Mouse (Mus musculus): ENCODE results near the gene Dixdc1. TPM values are rescaled to one million over a fixed set of nuclear protein-coding genes. Genes with fewer than 3 reads are reported as not detected.

The Dixdc1 gene
- 18.6 and 23.6 TPM in 2 replicates for polyA plus RNA-seq (2015; fragmentation: Nextera tagmentation; extraction: Ambion mirVana)

GRCm38 (mm10) chr9:50738914-50739870 is at the start of gene Dixdc1:
Dixdc1 (minus strand) TSS chr9:50739517.
- Histone ChIP-seq H3K27ac (no peak within 1 kb of the TSS), H3K9ac (0 out of 2 replicates have a peak within 1 kb of the TSS, but pooled peaks have one; percentile 46), H3K9me3 (no peaks in the 10 kb centered on the region), H3K4me1 (peaks cover 7% of the 10 kb centered on the region), H3K4me2 (replicated peaks) (peak within 1 kb of the TSS; percentile 68), H3K4me3 (peak within 1 kb of the TSS; percentile 45), H3K36me3 (no peaks in the 10 kb centered on the region), H3K27me3 (no peaks in the 10 kb centered on the region)
- WGBS: 14% methylated on average over 36 of the region's 36 CpGs
- peak; percentile 96 for ATAC-seq (ENCODE audit: low FRiP score, low read depth)

GRCm38 (mm10) chr9:50782155-50782554 is 42.8 kb upstream of the Dixdc1 start:
- no peak for ATAC-seq (ENCODE audit: low FRiP score, low read depth)
- Histone ChIP-seq H3K36me3 (peaks cover 85% of the 10 kb centered on the region), H3K4me2 (replicated peaks) (no peak overlapping the region), H3K4me3 (no peak overlapping the region), H3K9ac (no peak overlapping the region), H3K4me1 (no peaks in the 10 kb centered on the region), H3K27ac (no peak overlapping the region), H3K9me3 (no peaks in the 10 kb centered on the region), H3K27me3 (no peaks in the 10 kb centered on the region)
- WGBS: 75% methylated on average over 2 of the region's 2 CpGs

- H3K27ac ChIP-seq: no peak overlapping the region; the same call in 1 of the 2 replicates
- peak overlapping the region; percentile 87 for H3K9ac ChIP-seq
- 55% methylated on average over 11 of the region's 11 CpGs for WGBS
- H3K27me3 ChIP-seq: no peaks in the 10 kb centered on the region
- peak overlapping the region; percentile 83 for H3K4me2 ChIP-seq (replicated peaks)
- no peak for ATAC-seq (ENCODE audit: low FRiP score, low read depth)
- peak overlapping the region; percentile 74 for H3K4me3 ChIP-seq
- peaks cover 44% of the 10 kb centered on the region for H3K36me3 ChIP-seq
- H3K9me3 ChIP-seq: no peaks in the 10 kb centered on the region
- H3K4me1 ChIP-seq: peaks cover 17% of the 10 kb centered on the region
Measured at GRCm38 (mm10) chr9:50776162-50776760, 36.9 kb upstream of the Dixdc1 start.

GRCm38 (mm10) chr9:50775662-50776126 is 36.4 kb upstream of the Dixdc1 start:
- Histone ChIP-seq H3K4me3 (peak overlapping the region; percentile 74), H3K4me1 (peaks cover 17% of the 10 kb centered on the region), H3K36me3 (peaks cover 41% of the 10 kb centered on the region), H3K27me3 (no peaks in the 10 kb centered on the region), H3K9ac (peak overlapping the region; percentile 87), H3K27ac (peak overlapping the region; percentile 94), H3K9me3 (no peaks in the 10 kb centered on the region), H3K4me2 (replicated peaks) (peak overlapping the region; percentile 83)
- 0% methylated on average over 28 of the region's 30 CpGs for WGBS
- ATAC-seq (ENCODE audit: low FRiP score, low read depth): peak; percentile 61

GRCm38 (mm10) chr9:50774991-50775612 is 35.8 kb upstream of the Dixdc1 start, which contains the start of the genes Alg9 and 1110032A03Rik:
Alg9 (plus strand) TSS chr9:50775019.
1110032A03Rik (minus strand) TSS chr9:50775520.
- no peaks in the 10 kb centered on the region for H3K27me3 ChIP-seq
- peaks cover 17% of the 10 kb centered on the region for H3K4me1 ChIP-seq
- WGBS: under 1% methylated on average over 46 of the region's 51 CpGs
- peaks cover 37% of the 10 kb centered on the region for H3K36me3 ChIP-seq
- peak within 1 kb of the TSS; percentile 87 for H3K9ac ChIP-seq
- no peaks in the 10 kb centered on the region for H3K9me3 ChIP-seq
- H3K4me3 ChIP-seq: peak within 1 kb of the TSS; percentile 74
- peak within 1 kb of the TSS; percentile 83 for H3K4me2 ChIP-seq (replicated peaks)
- H3K27ac ChIP-seq: peak within 1 kb of the TSS; percentile 94
- ATAC-seq (ENCODE audit: low FRiP score, low read depth): peak; percentile 86

- Histone ChIP-seq H3K36me3 (peaks cover 27% of the 10 kb centered on the region), H3K9ac (peak overlapping the region; percentile 87; the same call in 1 of the 2 replicates)
- WGBS: 67% methylated on average over 4 of the region's 4 CpGs
Measured at GRCm38 (mm10) chr9:50774026-50774462, 34.7 kb upstream of the Dixdc1 start.

GRCm38 (mm10) chr9:50770011-50770410 is 30.7 kb upstream of the Dixdc1 start:
- H3K36me3 ChIP-seq: peaks cover 19% of the 10 kb centered on the region

More at GRCm38 (mm10) chr9:50774026-50774462, 34.7 kb upstream of the Dixdc1 start:
- no peaks in the 10 kb centered on the region for H3K9me3 ChIP-seq
- peak overlapping the region; percentile 74 for H3K4me3 ChIP-seq
- H3K27ac ChIP-seq: no peak overlapping the region
- peak overlapping the region; percentile 83 for H3K4me2 ChIP-seq (replicated peaks)
- H3K4me1 ChIP-seq: peaks cover 22% of the 10 kb centered on the region
- H3K27me3 ChIP-seq: no peaks in the 10 kb centered on the region
- ATAC-seq (ENCODE audit: low FRiP score, low read depth): no peak

GRCm38 (mm10) chr9:50768107-50769002 is 29.0 kb upstream of the Dixdc1 start, which contains the start of gene Fdxacb1:
Fdxacb1 (plus strand) TSS chr9:50768236.
- Histone ChIP-seq H3K4me3 (peak within 1 kb of the TSS; percentile 63), H3K27me3 (no peaks in the 10 kb centered on the region), H3K36me3 (peaks cover 19% of the 10 kb centered on the region), H3K9me3 (no peaks in the 10 kb centered on the region), H3K27ac (peak within 1 kb of the TSS; percentile 77), H3K9ac (peak within 1 kb of the TSS; percentile 70), H3K4me1 (peaks cover 11% of the 10 kb centered on the region), H3K4me2 (replicated peaks) (peak within 1 kb of the TSS; percentile 93)
- WGBS: 4% methylated on average over 59 of the region's 59 CpGs
- ATAC-seq (ENCODE audit: low FRiP score, low read depth): peak; percentile 96

More at GRCm38 (mm10) chr9:50770011-50770410, 30.7 kb upstream of the Dixdc1 start:
- Histone ChIP-seq H3K9me3 (no peaks in the 10 kb centered on the region), H3K27me3 (no peaks in the 10 kb centered on the region), H3K27ac (no peak overlapping the region), H3K9ac (no peak overlapping the region), H3K4me3 (no peak overlapping the region), H3K4me2 (replicated peaks) (no peak overlapping the region), H3K4me1 (peaks cover 20% of the 10 kb centered on the region)
- 89% methylated on average over 2 of the region's 2 CpGs for WGBS
- no peak for ATAC-seq (ENCODE audit: low FRiP score, low read depth)

GRCm38 (mm10) chr9:50767531-50768106 is 28.3 kb upstream of the Dixdc1 start:
- peak overlapping the region; percentile 70 for H3K9ac ChIP-seq
- H3K4me3 ChIP-seq: peak overlapping the region; percentile 63
- ATAC-seq (ENCODE audit: low FRiP score, low read depth): peak; percentile 46
- no peaks in the 10 kb centered on the region for H3K9me3 ChIP-seq
- H3K4me2 ChIP-seq (replicated peaks): peak overlapping the region; percentile 93
- no peaks in the 10 kb centered on the region for H3K27me3 ChIP-seq
- WGBS: 7% methylated on average over 17 of the region's 17 CpGs
- H3K4me1 ChIP-seq: peaks cover 11% of the 10 kb centered on the region
- peak overlapping the region; percentile 77; the same call in 1 of the 2 replicates for H3K27ac ChIP-seq
- H3K36me3 ChIP-seq: peaks cover 17% of the 10 kb centered on the region

- Histone ChIP-seq H3K9me3 (no peaks in the 10 kb centered on the region), H3K4me3 (no peak overlapping the region), H3K27ac (no peak overlapping the region), H3K27me3 (no peaks in the 10 kb centered on the region), H3K4me2 (replicated peaks) (no peak overlapping the region), H3K4me1 (peaks cover 4% of the 10 kb centered on the region; the same call in 1 of the 2 replicates), H3K9ac (no peak overlapping the region), H3K36me3 (no peaks in the 10 kb centered on the region; the same call in 1 of the 2 replicates)
- 70% methylated on average over 1 of the region's 1 CpGs for WGBS
- ATAC-seq (ENCODE audit: low FRiP score, low read depth): no peak
Measured at GRCm38 (mm10) chr9:50763331-50763730, 24.0 kb upstream of the Dixdc1 start.

Data from limb, embryonic 13.5 days (tissue).